8 mouse cellular contexts compared by ENCODE assay signal in the genomic region with DNA sequence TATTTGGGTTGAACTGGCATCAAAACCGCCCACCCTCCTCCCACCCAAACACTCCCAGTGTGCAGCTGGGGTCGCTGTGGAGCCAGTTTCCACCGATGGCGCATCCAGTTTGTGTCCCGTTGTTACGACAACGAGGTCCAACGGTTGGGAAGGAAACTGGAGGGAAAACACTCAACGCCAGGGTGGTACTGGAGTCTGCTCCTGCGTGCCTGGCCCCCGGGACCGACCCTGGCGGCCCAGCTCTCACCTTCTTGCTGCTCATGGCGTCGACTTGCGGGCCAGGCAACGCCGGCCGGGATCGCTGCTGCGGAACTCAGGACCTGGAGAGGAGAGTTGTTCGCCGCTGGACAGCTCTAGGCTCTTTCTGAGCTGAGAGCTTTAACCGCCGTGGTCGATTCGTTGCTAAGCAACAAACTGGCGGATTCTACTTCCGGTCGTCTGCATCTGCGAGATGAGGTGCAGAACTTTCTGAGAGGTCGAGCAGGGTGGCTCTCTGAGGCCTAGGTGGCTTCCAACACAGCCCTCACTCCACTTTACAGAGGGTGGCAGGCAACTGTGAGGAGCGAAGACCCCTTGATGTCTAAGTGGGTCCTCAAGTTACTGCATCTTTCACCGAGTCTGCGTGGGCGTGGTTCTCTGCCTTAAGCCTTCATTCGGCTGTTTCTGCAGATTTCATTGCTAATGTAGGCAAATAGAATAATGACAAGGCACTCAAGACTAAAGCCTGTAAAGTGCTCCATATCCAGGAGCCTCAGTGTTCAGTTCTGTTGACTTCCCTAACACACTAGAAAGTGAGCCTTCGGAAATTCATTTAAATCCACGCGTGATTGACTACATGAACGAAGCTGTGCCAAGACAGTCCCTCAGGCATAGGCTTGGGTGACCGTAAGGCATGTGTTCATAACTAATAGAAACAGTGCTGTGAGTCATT. TPM values are rescaled to one million over a fixed set of nuclear protein-coding genes. Genes with fewer than 3 reads are reported as not detected.
DNase-seq lines count a peak whose midpoint lies in the region; ATAC-seq lines count a peak whose summit lies in the region.

A gene (minus strand): TSS at position 354 of the 931 bp plus-strand sequence.

- ATAC-seq in embryonic facial prominence, embryonic 11.5 days (replicated peaks; ENCODE audit: insufficient number of reproducible peaks, low FRiP score, low TSS enrichment, low read depth): peak; percentile 90
- ATAC-seq in heart, embryonic 15.5 days (replicated peaks; ENCODE audit: insufficient number of reproducible peaks, insufficient read depth, low FRiP score, low read depth): peak; percentile 58; the same call in 1 of the 2 replicates
- ATAC-seq in liver, embryonic 16.5 days (ENCODE audit: low read depth): no peak
- ATAC-seq in neural tube, embryonic 14.5 days (ENCODE audit: low read depth): peak; percentile 91

- H3K27me3 ChIP-seq in embryonic facial prominence, embryonic 11.5 days (ENCODE audit: control insufficient read depth, insufficient read depth, low read length): no peaks in the 10 kb centered on the region
- H3K27me3 ChIP-seq in heart, embryonic 15.5 days: no peaks in the 10 kb centered on the region
- no peaks in the 10 kb centered on the region for H3K27me3 ChIP-seq in liver, embryonic 16.5 days (ENCODE audit: control insufficient read depth, insufficient read depth, low read depth, low read length)
- no peaks in the 10 kb centered on the region for H3K27me3 ChIP-seq in neural tube, embryonic 14.5 days (ENCODE audit: control insufficient read depth, insufficient read depth, low read length)

- H3K4me1 ChIP-seq in embryonic facial prominence, embryonic 11.5 days (ENCODE audit: control insufficient read depth, insufficient read depth, low read length): no peaks in the 10 kb centered on the region
- H3K4me1 ChIP-seq in heart, embryonic 15.5 days (replicated peaks): 0 out of 2 replicates have a peak, but pooled peaks cover 2% of the 10 kb centered on the region
- no peaks in the 10 kb centered on the region for H3K4me1 ChIP-seq in liver, embryonic 16.5 days (ENCODE audit: control insufficient read depth, low read depth, low read length)
- H3K4me1 ChIP-seq in neural tube, embryonic 14.5 days (ENCODE audit: control insufficient read depth, insufficient read depth, low read length): peaks cover 2% of the 10 kb centered on the region; the same call in 1 of the 2 replicates

- H3K27ac ChIP-seq in embryonic facial prominence, embryonic 11.5 days (replicated peaks; ENCODE audit: low read depth, low read length): no peak within 1 kb of the TSS
- H3K27ac ChIP-seq in heart, embryonic 15.5 days: no peak within 1 kb of the TSS
- H3K27ac ChIP-seq in liver, embryonic 16.5 days (ENCODE audit: low read length): no peak within 1 kb of the TSS
- peak within 1 kb of the TSS; percentile 75 for H3K27ac ChIP-seq in neural tube, embryonic 14.5 days (ENCODE audit: low read depth, low read length)

- H3K36me3 ChIP-seq in embryonic facial prominence, embryonic 11.5 days (replicated peaks; ENCODE audit: control insufficient read depth, insufficient read depth, low read depth, low read length): no peaks in the 10 kb centered on the region
- no peaks in the 10 kb centered on the region for H3K36me3 ChIP-seq in heart, embryonic 15.5 days
- H3K36me3 ChIP-seq in liver, embryonic 16.5 days (ENCODE audit: control insufficient read depth, insufficient read depth): no peaks in the 10 kb centered on the region
- no peaks in the 10 kb centered on the region for H3K36me3 ChIP-seq in neural tube, embryonic 14.5 days (ENCODE audit: control insufficient read depth, insufficient read depth, low read length)

- peak; percentile 51 to 52 for DNase-seq in B cell, adult 2 months
- peak; percentile 4 for DNase-seq in adrenal gland, adult 8-10 months
- peak; percentile 89 for DNase-seq in embryonic facial prominence, embryonic 11.5 days (ENCODE audit: low spot score)
- DNase-seq in kidney, postnatal 4 days: peak; percentile 56 to 66
- DNase-seq in thymus, postnatal 10 days (ENCODE audit: low spot score in 2 of 2): peak; percentile 25 to 46

- H3K4me2 ChIP-seq in embryonic facial prominence, embryonic 11.5 days (ENCODE audit: low read depth, low read length): peak within 1 kb of the TSS; percentile 78
- H3K4me2 ChIP-seq in heart, embryonic 15.5 days: peak within 1 kb of the TSS; percentile 91
- peak within 1 kb of the TSS; percentile 59 for H3K4me2 ChIP-seq in liver, embryonic 16.5 days (ENCODE audit: low read depth, low read length)
- peak within 1 kb of the TSS; percentile 68 for H3K4me2 ChIP-seq in neural tube, embryonic 14.5 days (ENCODE audit: low read depth, low read length)

- H3K9me3 ChIP-seq in embryonic facial prominence, embryonic 11.5 days (replicated peaks; ENCODE audit: control insufficient read depth, low read length): no peaks in the 10 kb centered on the region
- H3K9me3 ChIP-seq in heart, embryonic 15.5 days (replicated peaks): no peaks in the 10 kb centered on the region
- no peaks in the 10 kb centered on the region for H3K9me3 ChIP-seq in liver, embryonic 16.5 days (replicated peaks; ENCODE audit: control insufficient read depth, low read length)
- no peaks in the 10 kb centered on the region for H3K9me3 ChIP-seq in neural tube, embryonic 14.5 days (ENCODE audit: control insufficient read depth, low read length)

- H3K9ac ChIP-seq in embryonic facial prominence, embryonic 11.5 days (replicated peaks; ENCODE audit: low read length): peak within 1 kb of the TSS; percentile 60
- peak within 1 kb of the TSS; percentile 40; the same call in 1 of the 2 replicates for H3K9ac ChIP-seq in heart, embryonic 15.5 days
- H3K9ac ChIP-seq in liver, embryonic 16.5 days (ENCODE audit: low read depth, low read length): no peak within 1 kb of the TSS
- peak within 1 kb of the TSS; percentile 52 for H3K9ac ChIP-seq in neural tube, embryonic 14.5 days (replicated peaks; ENCODE audit: low read depth, low read length)

- 12% methylated on average over 42 of the region's 42 CpGs for whole genome bisulfite sequencing in embryonic facial prominence, embryonic 11.5 days
- WGBS in heart, embryonic 15.5 days: 15% methylated on average over 42 of the region's 42 CpGs
- 15% methylated on average over 42 of the region's 42 CpGs for WGBS in liver, embryonic 16.5 days (ENCODE audit: insufficient replicate concordance)
- WGBS in neural tube, embryonic 14.5 days: 15% methylated on average over 42 of the region's 42 CpGs

- H3K4me3 ChIP-seq in embryonic facial prominence, embryonic 11.5 days (ENCODE audit: low read depth, low read length): peak within 1 kb of the TSS; percentile 50
- peak within 1 kb of the TSS; percentile 56 for H3K4me3 ChIP-seq in heart, embryonic 15.5 days
- H3K4me3 ChIP-seq in liver, embryonic 16.5 days (ENCODE audit: low read depth, low read length): peak within 1 kb of the TSS; percentile 40
- H3K4me3 ChIP-seq in neural tube, embryonic 14.5 days (ENCODE audit: low read depth, low read length): peak within 1 kb of the TSS; percentile 50

RNA-seq across cellular contexts. Expression of the gene that starts here (rescaled TPM):
- total RNA-seq in adrenal gland, adult 8-10 months (2022): 1 to 10 TPM in 1 of 4 experiments, under 1 TPM in 3; 0.32 to 1.7 (median 0.71) TPM
- 4.4 and 4.8 TPM in 2 replicates for polyA plus RNA-seq in embryonic facial prominence, embryonic 11.5 days (2014; fragmentation: Nextera tagmentation; extraction: Ambion mirVana)
- 0.26 and 0.41 TPM in 2 replicates for polyA plus RNA-seq in heart, embryonic 15.5 days (2015; fragmentation: Nextera tagmentation; extraction: Ambion mirVana)
- polyA plus RNA-seq in liver, embryonic 16.5 days (2015; fragmentation: Nextera tagmentation; extraction: Ambion mirVana): not detected in 2 replicates
- polyA plus RNA-seq in neural tube, embryonic 14.5 days (2014; fragmentation: Nextera tagmentation; extraction: Ambion mirVana): 14.3 and 17.9 TPM in 2 replicates

Comparison
In these comparisons a context has a peak if more than half of its experiments do, and no peak if none do; other contexts are left out.
1. Peak in ATAC-seq, H3K4me3 ChIP-seq, H3K9ac ChIP-seq and H3K4me2 ChIP-seq in heart, embryonic 15.5 days; RNA of the gene not detected or under 1 TPM.
2. DNase-seq: peak in every context shown above with its lines; median percentile 89 in embryonic facial prominence, embryonic 11.5 days; 61 in kidney, postnatal 4 days; 52 in B cell, adult 2 months; 36 in thymus, postnatal 10 days; 4 in adrenal gland, adult 8-10 months.